Comparison of ENCODE assay signal across 22 mouse cellular contexts in the genomic region with DNA sequence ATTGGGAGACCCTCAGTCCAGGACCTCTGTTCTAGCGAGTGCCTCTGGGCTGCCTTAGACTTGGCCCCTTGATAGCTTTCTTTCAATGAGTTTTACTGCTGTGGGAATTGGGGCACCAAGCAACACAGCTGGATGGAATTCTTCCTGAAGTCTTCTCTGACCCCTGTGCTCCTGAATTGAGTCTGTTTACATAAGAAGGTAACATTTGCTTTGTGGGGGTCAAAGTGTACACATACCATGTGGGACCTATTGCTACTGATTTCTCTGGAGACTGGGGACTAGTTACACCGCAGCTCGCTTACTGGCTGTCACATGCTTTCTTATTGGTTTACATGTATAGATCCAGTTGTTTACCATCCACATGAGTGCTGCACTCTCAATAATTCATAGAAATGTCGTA.
DNase-seq lines count a peak whose midpoint lies in the region; ATAC-seq and TF ChIP-seq lines count a peak whose summit lies in the region.
"Had no signal": no experiment of that assay in that cellular context is flagged by ENCODE, and none has a peak within 500 bp of the region (broad histone marks: within the 10 kb centered on the region; RNA-seq: fewer than 3 reads in every experiment).

No protein-coding gene starts in this region.

- peak overlapping the region; percentile 68 for H3K27ac ChIP-seq in layer of hippocampus, adult 2 months
- H3K27ac ChIP-seq in intestine, postnatal 0 days (ENCODE audit: low read depth, low read length) = no peak overlapping the region
- H3K27ac ChIP-seq: forebrain, embryonic 12.5 days; heart, adult 2 months; heart, embryonic 15.5 days; hindbrain, postnatal 0 days; limb, embryonic 10.5 days; neural tube, embryonic 13.5 days had no signal

- no peak overlapping the region for H3K9ac ChIP-seq in intestine, postnatal 0 days (ENCODE audit: low read depth, low read length)
- H3K9ac ChIP-seq: forebrain, embryonic 12.5 days; heart, embryonic 15.5 days; neural tube, embryonic 13.5 days had no signal

- peak; percentile 32; the same call in 1 of the 2 replicates for ATAC-seq in intestine, postnatal 0 days
- ATAC-seq: hindbrain, postnatal 0 days had no signal

- peaks cover 5% of the 10 kb centered on the region; the same call in 1 of the 2 replicates for H3K4me1 ChIP-seq in intestine, postnatal 0 days (replicated peaks; ENCODE audit: control insufficient read depth, insufficient read depth, low read length)
- H3K4me1 ChIP-seq: heart, embryonic 15.5 days had no signal

- intact Hi-C loops in gastrocnemius, postnatal 36 days (cut with DNase I) = no loop called here

- H3K4me2 ChIP-seq in intestine, postnatal 0 days (replicated peaks; ENCODE audit: low read depth) = no peak overlapping the region
- H3K4me2 ChIP-seq: forebrain, embryonic 12.5 days; heart, embryonic 15.5 days; neural tube, embryonic 13.5 days had no signal

- H3K27me3 ChIP-seq in intestine, postnatal 0 days (replicated peaks; ENCODE audit: control insufficient read depth, insufficient read depth, low read length) = no peaks in the 10 kb centered on the region
- H3K27me3 ChIP-seq: forebrain, embryonic 12.5 days; heart, embryonic 15.5 days; neural tube, embryonic 13.5 days had no signal

- no peaks in the 10 kb centered on the region for H3K9me3 ChIP-seq in intestine, postnatal 0 days (ENCODE audit: control insufficient read depth)
- H3K9me3 ChIP-seq: forebrain, embryonic 12.5 days; heart, embryonic 15.5 days; limb, embryonic 10.5 days; neural tube, embryonic 13.5 days had no signal

- DNase-seq in layer of hippocampus, adult 2 months (ENCODE audit: low spot score in 2 of 2) = no peak
- DNase-seq in layer of hippocampus, postnatal 10 days (ENCODE audit: low spot score in 2 of 2) = no peak
- DNase-seq in embryo, embryonic 11 days = peak; percentile 45
- DNase-seq in mesoderm, embryonic 11.5 days (ENCODE audit: low read depth, low spot score) = peak; percentile 36
- DNase-seq in gastrocnemius, postnatal 36 days = no peak
- no peak for DNase-seq in adrenal gland, postnatal 4 days (ENCODE audit: low spot score in 2 of 2)
- DNase-seq in kidney, postnatal 25 days = no peak
- DNase-seq: cerebellum, adult 8-10 months; gastrocnemius, postnatal 10 days; heart, adult 2 months; heart, postnatal 4 days; kidney, adult 8-10 months; kidney, postnatal 36 days; lung, adult 18-20 months; lung, postnatal 14 days; thymus, postnatal 36 days had no signal

- H3K4me3 ChIP-seq in layer of hippocampus, adult 2 months = no peak overlapping the region
- H3K4me3 ChIP-seq in intestine, postnatal 0 days (ENCODE audit: low read depth, low read length) = no peak overlapping the region
- H3K4me3 ChIP-seq: forebrain, embryonic 12.5 days; heart, adult 2 months; heart, embryonic 15.5 days; limb, embryonic 10.5 days; neural tube, embryonic 13.5 days had no signal

- no peaks in the 10 kb centered on the region for H3K36me3 ChIP-seq in intestine, postnatal 0 days (ENCODE audit: control insufficient read depth, insufficient read depth)
- H3K36me3 ChIP-seq: forebrain, embryonic 12.5 days; heart, embryonic 15.5 days; limb, embryonic 10.5 days; neural tube, embryonic 13.5 days had no signal

- 20% methylated on average over 4 of the region's 4 CpGs for WGBS in intestine, postnatal 0 days

- no peak for TF ChIP-seq CTCF in layer of hippocampus, adult 2 months (conservative IDR thresholded peaks at IDR 0.05)
- no peak for TF ChIP-seq CTCF in intestine, postnatal 0 days (IDR thresholded peaks at IDR 0.05; ENCODE audit: low read depth)

Comparison
In these comparisons a context has a peak if more than half of its experiments do, and no peak if none do; other contexts are left out.
1. DNase-seq: peak in embryo, embryonic 11 days (single experiment) and mesoderm, embryonic 11.5 days (single experiment); none in layer of hippocampus, adult 2 months (0 of 2), layer of hippocampus, postnatal 10 days (0 of 2), gastrocnemius, postnatal 36 days (0 of 2), adrenal gland, postnatal 4 days (0 of 2) and kidney, postnatal 25 days (0 of 2).